Mouse (Mus musculus): ENCODE data around the gene Spint2.

Spint2 gene

GRCm38 (mm10) chr7:29281201-29282073 lies at the start of gene Spint2:
TSS of gene Spint2 (minus strand) at chr7:29281912.
- peak; percentile 50 to 68 for DNase-seq (ENCODE audit: low spot score in 2 of 2)

GRCm38 (mm10) chr7:29328984-29329383 lies 47.3 kb upstream of the Spint2 start:
- no peak for DNase-seq (ENCODE audit: low spot score in 2 of 2)

GRCm38 (mm10) chr7:29327087-29327486 lies 45.4 kb upstream of the Spint2 start:
- DNase-seq (ENCODE audit: low spot score in 2 of 2) = no peak

- no peak for DNase-seq (ENCODE audit: low spot score in 2 of 2)
Measured at GRCm38 (mm10) chr7:29319337-29320307, 37.9 kb upstream of the Spint2 start.

- no peak for DNase-seq (ENCODE audit: low spot score in 2 of 2)
Measured at GRCm38 (mm10) chr7:29318115-29318911, 36.6 kb upstream of the Spint2 start.

GRCm38 (mm10) chr7:29317558-29317957 lies 35.8 kb upstream of the Spint2 start:
- no peak for DNase-seq (ENCODE audit: low spot score in 2 of 2)

- no peak for DNase-seq (ENCODE audit: low spot score in 2 of 2)
Measured at GRCm38 (mm10) chr7:29316976-29317375, 35.3 kb upstream of the Spint2 start.

- DNase-seq (ENCODE audit: low spot score in 2 of 2) = no peak
Measured at GRCm38 (mm10) chr7:29316137-29316734, 34.5 kb upstream of the Spint2 start.

- DNase-seq (ENCODE audit: low spot score in 2 of 2) = no peak
Measured at GRCm38 (mm10) chr7:29314844-29315628, 33.3 kb upstream of the Spint2 start.

GRCm38 (mm10) chr7:29313572-29314261 lies 32.0 kb upstream of the Spint2 start:
- no peak for DNase-seq (ENCODE audit: low spot score in 2 of 2)

- no peak for DNase-seq (ENCODE audit: low spot score in 2 of 2)
Measured at GRCm38 (mm10) chr7:29313051-29313450, 31.3 kb upstream of the Spint2 start.

- DNase-seq (ENCODE audit: low spot score in 2 of 2) = no peak
Measured at GRCm38 (mm10) chr7:29309749-29310148, 28.0 kb upstream of the Spint2 start.

- DNase-seq (ENCODE audit: low spot score in 2 of 2) = peak; percentile 21 to 32
Measured at GRCm38 (mm10) chr7:29309221-29309721, 27.6 kb upstream of the Spint2 start.

GRCm38 (mm10) chr7:29307350-29308104 lies 25.8 kb upstream of the Spint2 start:
- DNase-seq (ENCODE audit: low spot score in 2 of 2) = peak; percentile 68 to 81

- peak in 1 of 2 experiments; percentile 62 for DNase-seq (ENCODE audit: low spot score in 2 of 2)
Measured at GRCm38 (mm10) chr7:29306619-29307018, 24.9 kb upstream of the Spint2 start.

GRCm38 (mm10) chr7:29306108-29306507 lies 24.4 kb upstream of the Spint2 start:
- DNase-seq (ENCODE audit: low spot score in 2 of 2) = no peak

GRCm38 (mm10) chr7:29305263-29305988 lies 23.7 kb upstream of the Spint2 start:
- no peak for DNase-seq (ENCODE audit: low spot score in 2 of 2)

Data from spleen, postnatal 10 days (tissue).